Mouse (Mus musculus) ES-Bruce4 (cell line): ENCODE measurements around the gene Cep72.

ENCODE experiments used
- CTCF ChIP-seq: IDR thresholded peaks from one replicate; pipeline ENCODE4 v1.8.1; 2011; ENCODE audit warnings: low read depth, low read length
- EP300 ChIP-seq: IDR thresholded peaks from 2 replicates; pipeline ENCODE4 v1.6.1; 2011; ENCODE audit warnings: low read depth, low read length; ENCODE audit not compliant: insufficient read depth
- POLR2A ChIP-seq: IDR thresholded peaks from one replicate; pipeline ENCODE4 v1.8.1; 2011; ENCODE audit warnings: low read length; ENCODE audit not compliant: insufficient read depth

- TF ChIP-seq CTCF (no peak), POLR2A (no peak), EP300 (no peak)
Measured at GRCm38 (mm10) chr13:74071714-74072113, 9.6 kb upstream of the Cep72 start.
